Mouse (Mus musculus) forebrain, embryonic 10.5 days (tissue): ENCODE measurements around the gene Camk2g. TPM values are rescaled to one million over a fixed set of nuclear protein-coding genes. Genes with fewer than 3 reads are reported as not detected.
"Not testable (repeated sequence)": the region's sequence is repeated elsewhere in the genome, so short reads cannot be mapped to it uniquely, and the experiment has no call there.

Source experiments
- DNase-seq: peaks from one replicate; pipeline ENCODE4 v3.0.0-alpha.2; 2017; ENCODE audit warnings: low spot score; ENCODE audit errors: extremely low spot score
- H3K27ac ChIP-seq: fragments of 300-500 bp; sonication (generic); 2 replicates; pipeline ENCODE4 v1.5.1; 2016; ENCODE audit warnings: mild to moderate bottlenecking
- H3K27me3 ChIP-seq: fragments of 300-500 bp; sonication (generic); 2 replicates; pipeline ENCODE4 v1.6.1; 2016; ENCODE audit warnings: mild to moderate bottlenecking; ENCODE audit not compliant: poor library complexity, severe bottlenecking
- H3K36me3 ChIP-seq: fragments of 300-500 bp; sonication (generic); replicated peaks from 2 replicates; pipeline ENCODE4 v1.6.1; 2016; ENCODE audit warnings: mild to moderate bottlenecking, moderate library complexity
- H3K4me1 ChIP-seq: fragments of 300-500 bp; sonication (generic); 2 replicates; pipeline ENCODE4 v1.6.1; 2016
- H3K4me3 ChIP-seq: fragments of 300-500 bp; sonication (generic); 2 replicates; pipeline ENCODE4 v1.5.1; 2016; ENCODE audit warnings: mild to moderate bottlenecking, moderate library complexity
- H3K9me3 ChIP-seq: fragments of 300-500 bp; sonication (generic); 2 replicates; pipeline ENCODE4 v1.6.1; 2016; ENCODE audit warnings: mild to moderate bottlenecking, moderate library complexity
- WGBS: fragments of 180-500 bp; shearing (Covaris S2); methylation state at CpG from one replicate; pipeline ENCODE4 v1.1.7; 2016; 5-methylcytosine and 5-hydroxymethylcytosine counted together
- polyA plus RNA-seq: library from polyadenylated mRNA; unstranded; fragments of >200 nt; fragmentation: Nextera tagmentation; extraction: Ambion mirVana; gene quantifications from 2 replicates; pipeline ENCODE4 v1.2.1, GENCODE M21; 2016

The Camk2g gene
- polyA plus RNA-seq, 1 experiment from 2014 or later = 37.8 TPM

GRCm38 (mm10) chr14:20721371-20721770 lies 72.5 kb downstream of the Camk2g start:
- no peaks in the 10 kb centered on the region for H3K4me1 ChIP-seq
- no peak overlapping the region for H3K27ac ChIP-seq
- no peaks in the 10 kb centered on the region for H3K27me3 ChIP-seq
- no peak for DNase-seq
- peaks cover 99% of the 10 kb centered on the region for H3K36me3 ChIP-seq
- 93% methylated on average over 4 of the region's 4 CpGs for WGBS
- H3K9me3 ChIP-seq = no peaks in the 10 kb centered on the region
- no peak overlapping the region for H3K4me3 ChIP-seq

GRCm38 (mm10) chr14:20719767-20720166 lies 74.1 kb downstream of the Camk2g start:
- Histone ChIP-seq H3K9me3 (no peaks in the 10 kb centered on the region), H3K4me1 (no peaks in the 10 kb centered on the region), H3K27me3 (no peaks in the 10 kb centered on the region), H3K27ac (no peak overlapping the region), H3K4me3 (no peak overlapping the region), H3K36me3 (peaks cover 100% of the 10 kb centered on the region)
- WGBS = 95% methylated on average over 12 of the region's 12 CpGs
- no peak for DNase-seq

GRCm38 (mm10) chr14:20718443-20718842 lies 75.4 kb downstream of the Camk2g start:
- Histone ChIP-seq H3K27me3 (no peaks in the 10 kb centered on the region), H3K27ac (no peak overlapping the region), H3K4me1 (no peaks in the 10 kb centered on the region), H3K4me3 (no peak overlapping the region), H3K36me3 (peaks cover 100% of the 10 kb centered on the region), H3K9me3 (no peaks in the 10 kb centered on the region)
- DNase-seq = no peak
- WGBS = 92% methylated on average over 10 of the region's 10 CpGs

GRCm38 (mm10) chr14:20713832-20714231 lies 80.1 kb downstream of the Camk2g start:
- peaks cover 11% of the 10 kb centered on the region for H3K4me1 ChIP-seq
- H3K36me3 ChIP-seq = peaks cover 91% of the 10 kb centered on the region
- H3K4me3 ChIP-seq = no peak overlapping the region
- H3K9me3 ChIP-seq = no peaks in the 10 kb centered on the region
- DNase-seq = no peak
- H3K27ac ChIP-seq = no peak overlapping the region
- no peaks in the 10 kb centered on the region for H3K27me3 ChIP-seq
- 86% methylated on average over 11 of the region's 11 CpGs for WGBS

GRCm38 (mm10) chr14:20708239-20708638 lies 85.6 kb downstream of the Camk2g start:
- peaks cover 53% of the 10 kb centered on the region for H3K36me3 ChIP-seq
- peak overlapping the region; percentile 94 for H3K27ac ChIP-seq
- DNase-seq = no peak
- peak overlapping the region; percentile 100 for H3K4me3 ChIP-seq
- no peaks in the 10 kb centered on the region for H3K9me3 ChIP-seq
- H3K4me1 ChIP-seq = peaks cover 36% of the 10 kb centered on the region
- WGBS = 14% methylated on average over 10 of the region's 10 CpGs
- H3K27me3 ChIP-seq = no peaks in the 10 kb centered on the region

GRCm38 (mm10) chr14:20707201-20708190 lies 86.4 kb downstream of the Camk2g start, which contains the start of gene Zswim8:
TSS of gene Zswim8 (plus strand) at chr14:20707552.
- H3K4me1 ChIP-seq = peaks cover 36% of the 10 kb centered on the region
- DNase-seq = peak; percentile 91
- H3K36me3 ChIP-seq = peaks cover 46% of the 10 kb centered on the region
- peak within 1 kb of the TSS; percentile 94 for H3K27ac ChIP-seq
- no peaks in the 10 kb centered on the region for H3K9me3 ChIP-seq
- H3K27me3 ChIP-seq = no peaks in the 10 kb centered on the region
- WGBS = under 1% methylated on average over 80 of the region's 80 CpGs
- peak within 1 kb of the TSS; percentile 100 for H3K4me3 ChIP-seq

GRCm38 (mm10) chr14:20703461-20703860 lies 90.4 kb downstream of the Camk2g start:
- peaks cover 37% of the 10 kb centered on the region for H3K36me3 ChIP-seq
- H3K27ac ChIP-seq = peak overlapping the region; percentile 97
- peaks cover 43% of the 10 kb centered on the region for H3K4me1 ChIP-seq
- H3K4me3 ChIP-seq = peak overlapping the region; percentile 84
- not testable (repeated sequence) for H3K27me3 ChIP-seq, DNase-seq, H3K9me3 ChIP-seq
- 12% methylated on average over 8 of the region's 8 CpGs for WGBS

GRCm38 (mm10) chr14:20702741-20703381 lies 91.0 kb downstream of the Camk2g start, which contains the start of gene Chchd1:
TSS of gene Chchd1 (plus strand) at chr14:20703006.
- Histone ChIP-seq H3K4me1 (peaks cover 43% of the 10 kb centered on the region), H3K36me3 (peaks cover 43% of the 10 kb centered on the region), H3K27me3 (no peaks in the 10 kb centered on the region), H3K4me3 (peak within 1 kb of the TSS; percentile 84), H3K27ac (peak within 1 kb of the TSS; percentile 97), H3K9me3 (no peaks in the 10 kb centered on the region)
- peak; percentile 93 for DNase-seq
- under 1% methylated on average over 61 of the region's 61 CpGs for WGBS

- Histone ChIP-seq H3K9me3 (no peaks in the 10 kb centered on the region), H3K36me3 (peaks cover 46% of the 10 kb centered on the region), H3K4me3 (peak overlapping the region; percentile 84), H3K27me3 (no peaks in the 10 kb centered on the region), H3K4me1 (peaks cover 49% of the 10 kb centered on the region), H3K27ac (peak overlapping the region; percentile 97)
- WGBS = 18% methylated on average over 15 of the region's 15 CpGs
- DNase-seq = no peak
These were observed 91.7 kb downstream of the Camk2g start for GRCm38 (mm10) chr14:20702096-20702740.

- WGBS = 89% methylated on average over 8 of the region's 8 CpGs
- Histone ChIP-seq H3K4me1 (peaks cover 51% of the 10 kb centered on the region), H3K4me3 (peak overlapping the region; percentile 84), H3K27ac (no peak overlapping the region), H3K9me3 (no peaks in the 10 kb centered on the region), H3K36me3 (peaks cover 46% of the 10 kb centered on the region), H3K27me3 (no peaks in the 10 kb centered on the region)
- no peak for DNase-seq
These were observed 92.3 kb downstream of the Camk2g start for GRCm38 (mm10) chr14:20701554-20701953.

GRCm38 (mm10) chr14:20700362-20700761 lies 93.5 kb downstream of the Camk2g start:
- WGBS = 89% methylated on average over 3 of the region's 3 CpGs
- Histone ChIP-seq H3K9me3 (no peaks in the 10 kb centered on the region), H3K27me3 (no peaks in the 10 kb centered on the region), H3K27ac (no peak overlapping the region), H3K4me1 (peaks cover 63% of the 10 kb centered on the region), H3K36me3 (peaks cover 42% of the 10 kb centered on the region), H3K4me3 (no peak overlapping the region)
- DNase-seq = no peak

- 94% methylated on average over 2 of the region's 2 CpGs for WGBS
- Histone ChIP-seq H3K4me1 (peaks cover 70% of the 10 kb centered on the region), H3K9me3 (no peaks in the 10 kb centered on the region), H3K36me3 (peaks cover 38% of the 10 kb centered on the region), H3K4me3 (no peak overlapping the region), H3K27me3 (no peaks in the 10 kb centered on the region), H3K27ac (no peak overlapping the region)
- no peak for DNase-seq
These were observed 95.4 kb downstream of the Camk2g start for GRCm38 (mm10) chr14:20698515-20698914.
